Mouse (Mus musculus): ENCODE data around the gene Trarg1. TPM values are rescaled to one million over a fixed set of nuclear protein-coding genes. Genes with fewer than 3 reads are reported as not detected.

The Trarg1 gene
- polyA plus RNA-seq, 1 experiment from 2014 or later, result not detected

DNA sequence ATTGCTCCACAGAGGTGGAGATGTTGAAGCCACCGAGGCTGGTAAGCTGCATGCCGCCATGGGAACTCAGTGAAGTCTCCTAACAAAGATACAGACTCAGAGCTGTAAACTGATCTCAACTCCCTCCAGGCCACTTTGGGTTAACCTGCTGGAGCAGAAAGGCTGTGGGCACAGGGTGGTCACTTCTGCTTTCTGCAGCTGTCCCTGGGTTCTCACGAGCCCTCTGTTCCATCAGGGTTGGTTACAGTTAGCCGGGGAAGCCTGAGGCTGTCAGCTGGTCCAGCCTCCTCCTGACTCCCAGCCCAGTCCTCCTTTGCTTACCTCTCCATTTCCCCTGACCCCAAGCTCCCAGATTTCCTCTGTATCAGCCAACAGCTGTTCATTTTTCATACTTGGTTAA, 11.8 kb upstream of the Trarg1 start:
- peaks cover 59% of the 10 kb centered on the region for H3K27me3 ChIP-seq (ENCODE audit: control insufficient read depth, insufficient read depth, low read length)
- H3K4me1 ChIP-seq (replicated peaks; ENCODE audit: control insufficient read depth, insufficient read depth, low read length), result peaks cover 2% of the 10 kb centered on the region; the same call in 1 of the 2 replicates
- ATAC-seq (replicated peaks; ENCODE audit: low FRiP score) (no peak), DNase-seq (ENCODE audit: low spot score) (no peak)
- no peak overlapping the region for H3K4me3 ChIP-seq (ENCODE audit: low read depth, low read length)
- H3K36me3 ChIP-seq (ENCODE audit: control insufficient read depth, insufficient read depth, low read length), result no peaks in the 10 kb centered on the region
- H3K4me2 ChIP-seq (ENCODE audit: low read depth, low read length, severe bottlenecking), result no peak overlapping the region
- no peak overlapping the region for H3K9ac ChIP-seq (ENCODE audit: low read length)
- H3K27ac ChIP-seq (ENCODE audit: low read depth, low read length), result no peak overlapping the region
- H3K9me3 ChIP-seq (ENCODE audit: control insufficient read depth, low read length), result no peaks in the 10 kb centered on the region
- WGBS, result 21% methylated on average over 4 of the region's 4 CpGs

DNA sequence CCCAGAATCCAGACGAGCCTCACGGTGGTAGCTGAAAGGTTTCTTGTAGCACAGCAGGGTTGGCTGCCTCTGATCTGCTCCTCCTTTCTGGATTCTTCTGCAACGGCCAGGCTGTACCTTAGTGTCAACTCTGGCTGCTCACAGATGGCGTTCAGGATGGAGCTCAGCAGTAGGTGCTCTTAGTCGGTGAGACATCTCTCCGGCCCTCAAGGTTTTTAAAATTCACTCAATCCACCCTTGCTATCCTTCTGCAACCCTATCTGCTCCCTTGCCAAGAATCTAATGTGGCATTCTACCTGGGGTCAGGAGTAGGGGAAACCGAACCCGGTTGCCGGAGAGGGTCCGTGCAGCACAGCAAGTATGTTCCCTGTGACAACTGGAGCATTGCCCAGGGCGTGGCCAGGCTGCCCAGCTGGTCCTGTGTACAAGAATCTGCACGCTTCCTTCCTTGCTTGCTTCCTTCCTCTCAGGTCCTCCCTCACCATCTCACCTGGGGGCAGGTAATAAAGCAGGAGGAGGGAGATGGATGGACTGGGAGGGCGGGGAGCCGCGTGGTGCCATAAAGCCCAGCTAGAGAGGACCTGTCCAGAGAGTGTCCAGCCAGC, 7.6 kb upstream of the Trarg1 start, which contains the start of gene Bhlha9:
Gene Bhlha9, plus strand, starts transcription at position 600 of the 605 bp plus-strand sequence.
- H3K27ac ChIP-seq (ENCODE audit: low read depth, low read length), result no peak within 1 kb of the TSS
- ATAC-seq (replicated peaks; ENCODE audit: low FRiP score) (no peak), DNase-seq (ENCODE audit: low spot score) (no peak)
- no peaks in the 10 kb centered on the region for H3K9me3 ChIP-seq (ENCODE audit: control insufficient read depth, low read length)
- peak within 1 kb of the TSS; percentile 51 for H3K4me2 ChIP-seq (ENCODE audit: low read depth, low read length, severe bottlenecking)
- H3K4me1 ChIP-seq (replicated peaks; ENCODE audit: control insufficient read depth, insufficient read depth, low read length), result peaks cover 2% of the 10 kb centered on the region; the same call in 1 of the 2 replicates
- H3K9ac ChIP-seq (ENCODE audit: low read length), result no peak within 1 kb of the TSS
- peak within 1 kb of the TSS; percentile 15 for H3K4me3 ChIP-seq (ENCODE audit: low read depth, low read length)
- H3K27me3 ChIP-seq (ENCODE audit: control insufficient read depth, insufficient read depth, low read length), result peaks cover 54% of the 10 kb centered on the region
- 56% methylated on average over 15 of the region's 15 CpGs for WGBS
- no peaks in the 10 kb centered on the region for H3K36me3 ChIP-seq (ENCODE audit: control insufficient read depth, insufficient read depth, low read length)

- no peaks in the 10 kb centered on the region for H3K9me3 ChIP-seq (ENCODE audit: control insufficient read depth, low read length)
- H3K4me1 ChIP-seq (replicated peaks; ENCODE audit: control insufficient read depth, insufficient read depth, low read length), result no peaks in the 10 kb centered on the region
- no peak overlapping the region for H3K9ac ChIP-seq (ENCODE audit: low read length)
- peak; percentile 67 for DNase-seq (ENCODE audit: low spot score)
- H3K27ac ChIP-seq (ENCODE audit: low read depth, low read length), result no peak overlapping the region
- ATAC-seq (replicated peaks; ENCODE audit: low FRiP score), result no peak
- peak overlapping the region; percentile 15 for H3K4me3 ChIP-seq (ENCODE audit: low read depth, low read length)
- peak overlapping the region; percentile 51 for H3K4me2 ChIP-seq (ENCODE audit: low read depth, low read length, severe bottlenecking)
- no peaks in the 10 kb centered on the region for H3K36me3 ChIP-seq (ENCODE audit: control insufficient read depth, insufficient read depth, low read length)
- H3K27me3 ChIP-seq (ENCODE audit: control insufficient read depth, insufficient read depth, low read length), result peaks cover 46% of the 10 kb centered on the region
- 3% methylated on average over 63 of the region's 64 CpGs for WGBS
Observed at GRCm38 (mm10) chr11:76672561-76673384, 6.8 kb upstream of the Trarg1 start.

- Histone ChIP-seq H3K36me3 (ENCODE audit: control insufficient read depth, insufficient read depth, low read length) (no peaks in the 10 kb centered on the region), H3K9ac (ENCODE audit: low read length) (no peak overlapping the region), H3K4me1 (replicated peaks; ENCODE audit: control insufficient read depth, insufficient read depth, low read length) (no peaks in the 10 kb centered on the region), H3K4me2 (ENCODE audit: low read depth, low read length, severe bottlenecking) (no peak overlapping the region), H3K27me3 (ENCODE audit: control insufficient read depth, insufficient read depth, low read length) (peaks cover 43% of the 10 kb centered on the region), H3K4me3 (ENCODE audit: low read depth, low read length) (no peak overlapping the region), H3K9me3 (ENCODE audit: control insufficient read depth, low read length) (no peaks in the 10 kb centered on the region), H3K27ac (ENCODE audit: low read depth, low read length) (no peak overlapping the region)
- ATAC-seq (replicated peaks; ENCODE audit: low FRiP score) (no peak), DNase-seq (ENCODE audit: low spot score) (no peak)
- WGBS, result 56% methylated on average over 8 of the region's 8 CpGs
Observed at GRCm38 (mm10) chr11:76674199-76674598, 5.4 kb upstream of the Trarg1 start.

DNA sequence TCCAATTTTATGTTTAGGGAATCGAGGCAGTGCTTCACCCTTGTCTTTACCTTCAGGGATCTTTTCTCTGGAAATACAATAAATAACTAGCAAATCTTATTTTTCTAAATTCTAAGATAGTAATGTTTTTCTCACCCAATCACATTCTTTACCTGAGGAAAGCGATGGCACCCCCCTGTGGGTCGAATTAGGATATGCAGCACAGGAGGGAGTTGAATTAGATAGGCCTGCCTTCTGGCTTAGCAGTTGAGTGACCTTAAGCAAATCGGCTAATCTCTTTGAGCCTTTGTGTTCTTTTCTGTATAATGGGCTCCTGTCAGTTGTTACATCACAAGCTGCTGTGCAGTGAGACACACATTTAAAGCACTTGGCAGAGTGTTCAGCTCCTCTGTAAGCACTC, 4.9 kb upstream of the Trarg1 start:
- DNase-seq (ENCODE audit: low spot score) (no peak), ATAC-seq (replicated peaks; ENCODE audit: low FRiP score) (no peak)
- Histone ChIP-seq H3K4me2 (ENCODE audit: low read depth, low read length, severe bottlenecking) (no peak overlapping the region), H3K27ac (ENCODE audit: low read depth, low read length) (no peak overlapping the region), H3K4me3 (ENCODE audit: low read depth, low read length) (no peak overlapping the region), H3K9ac (ENCODE audit: low read length) (no peak overlapping the region), H3K9me3 (ENCODE audit: control insufficient read depth, low read length) (no peaks in the 10 kb centered on the region), H3K27me3 (ENCODE audit: control insufficient read depth, insufficient read depth, low read length) (peaks cover 43% of the 10 kb centered on the region), H3K4me1 (replicated peaks; ENCODE audit: control insufficient read depth, insufficient read depth, low read length) (no peaks in the 10 kb centered on the region), H3K36me3 (ENCODE audit: control insufficient read depth, insufficient read depth, low read length) (no peaks in the 10 kb centered on the region)
- 41% methylated on average over 4 of the region's 4 CpGs for WGBS

- WGBS, result 83% methylated on average over 2 of the region's 2 CpGs
- ATAC-seq (replicated peaks; ENCODE audit: low FRiP score) (no peak), DNase-seq (ENCODE audit: low spot score) (no peak)
- Histone ChIP-seq H3K4me3 (ENCODE audit: low read depth, low read length) (no peak overlapping the region), H3K27me3 (ENCODE audit: control insufficient read depth, insufficient read depth, low read length) (no peaks in the 10 kb centered on the region), H3K4me2 (ENCODE audit: low read depth, low read length, severe bottlenecking) (no peak overlapping the region), H3K27ac (ENCODE audit: low read depth, low read length) (no peak overlapping the region), H3K4me1 (replicated peaks; ENCODE audit: control insufficient read depth, insufficient read depth, low read length) (no peaks in the 10 kb centered on the region), H3K36me3 (ENCODE audit: control insufficient read depth, insufficient read depth, low read length) (no peaks in the 10 kb centered on the region), H3K9me3 (ENCODE audit: control insufficient read depth, low read length) (no peaks in the 10 kb centered on the region), H3K9ac (ENCODE audit: low read length) (no peak overlapping the region)
Observed at GRCm38 (mm10) chr11:76685604-76686003, 6.0 kb downstream of the Trarg1 start.

DNA sequence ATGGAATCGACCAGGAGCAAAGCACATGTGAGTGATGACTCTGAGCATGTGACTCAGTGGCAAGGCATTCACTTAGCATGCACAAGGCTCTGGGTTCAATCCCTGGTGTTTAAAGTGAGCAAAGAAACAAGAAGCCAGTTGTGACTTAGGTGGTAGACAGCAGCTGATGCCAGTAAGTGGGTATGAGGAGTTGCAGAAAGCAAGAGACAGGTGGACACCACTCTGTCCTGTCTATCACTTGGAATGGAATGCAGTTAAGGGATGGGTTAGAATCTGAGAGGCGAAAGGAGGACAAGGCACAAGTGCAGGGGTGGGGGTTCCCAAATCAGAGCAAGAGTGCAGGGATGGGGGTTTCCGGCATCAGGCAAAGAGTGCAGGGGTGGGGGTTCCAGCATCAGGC, 12.5 kb downstream of the Trarg1 start:
- WGBS, result 82% methylated on average over 3 of the region's 3 CpGs
- DNase-seq (ENCODE audit: low spot score), result no peak
- Histone ChIP-seq H3K9ac (ENCODE audit: low read length) (no peak overlapping the region), H3K9me3 (ENCODE audit: control insufficient read depth, low read length) (no peaks in the 10 kb centered on the region), H3K4me3 (ENCODE audit: low read depth, low read length) (no peak overlapping the region), H3K27ac (ENCODE audit: low read depth, low read length) (no peak overlapping the region), H3K36me3 (ENCODE audit: control insufficient read depth, insufficient read depth, low read length) (no peaks in the 10 kb centered on the region), H3K4me2 (ENCODE audit: low read depth, low read length, severe bottlenecking) (no peak overlapping the region), H3K4me1 (replicated peaks; ENCODE audit: control insufficient read depth, insufficient read depth, low read length) (no peaks in the 10 kb centered on the region), H3K27me3 (ENCODE audit: control insufficient read depth, insufficient read depth, low read length) (no peaks in the 10 kb centered on the region)
- ATAC-seq (replicated peaks; ENCODE audit: low FRiP score), result no peak

GRCm38 (mm10) chr11:76695810-76696209, 16.2 kb downstream of the Trarg1 start:
- H3K4me1 ChIP-seq (replicated peaks; ENCODE audit: control insufficient read depth, insufficient read depth, low read length), result no peaks in the 10 kb centered on the region
- no peak overlapping the region for H3K4me2 ChIP-seq (ENCODE audit: low read depth, low read length, severe bottlenecking)
- H3K9ac ChIP-seq (ENCODE audit: low read length), result no peak overlapping the region
- H3K27ac ChIP-seq (ENCODE audit: low read depth, low read length), result no peak overlapping the region
- no peaks in the 10 kb centered on the region for H3K36me3 ChIP-seq (ENCODE audit: control insufficient read depth, insufficient read depth, low read length)
- no peaks in the 10 kb centered on the region for H3K9me3 ChIP-seq (ENCODE audit: control insufficient read depth, low read length)
- 68% methylated on average over 6 of the region's 6 CpGs for WGBS
- no peak for DNase-seq (ENCODE audit: low spot score)
- no peak overlapping the region for H3K4me3 ChIP-seq (ENCODE audit: low read depth, low read length)
- no peaks in the 10 kb centered on the region for H3K27me3 ChIP-seq (ENCODE audit: control insufficient read depth, insufficient read depth, low read length)
- ATAC-seq (replicated peaks; ENCODE audit: low FRiP score), result no peak

Data from forebrain, embryonic 11.5 days (tissue).